In genomic region chr10:78480954-78481927, GRCm38 (mm10) we compare ENCODE assay signal across 9 mouse cellular contexts. TPM values are rescaled to one million over a fixed set of nuclear protein-coding genes. Genes with fewer than 3 reads are reported as not detected.
DNase-seq lines count a peak whose midpoint lies in the region; ATAC-seq and TF ChIP-seq lines count a peak whose summit lies in the region.
"Had no signal": no experiment of that assay in that cellular context is flagged by ENCODE, and none has a peak within 500 bp of the region (broad histone marks: within the 10 kb centered on the region; RNA-seq: fewer than 3 reads in every experiment).

No protein-coding gene starts in this region.

- H3K4me1 ChIP-seq in forebrain, embryonic 15.5 days: peaks cover 10% of the 10 kb centered on the region
- H3K4me1 ChIP-seq in liver, embryonic 14.5 days (replicated peaks; ENCODE audit: control insufficient read depth in 2 of 2, insufficient read depth in 2 of 2, low read length in 1 of 2): peaks cover 0 to 13% of the 10 kb centered on the region in 2 experiments; a peak in 2 of 4 replicates
- H3K4me1 ChIP-seq in stomach, postnatal 0 days (replicated peaks; ENCODE audit: control insufficient read depth, insufficient read depth): no peaks in the 10 kb centered on the region

- peak overlapping the region; percentile 54 for H3K4me3 ChIP-seq in forebrain, embryonic 15.5 days
- peak overlapping the region; percentile 59 to 65 for H3K4me3 ChIP-seq in liver, embryonic 14.5 days (ENCODE audit: insufficient read depth in 1 of 2, low read depth in 2 of 2, low read length in 2 of 2)
- peak overlapping the region; percentile 42 for H3K4me3 ChIP-seq in stomach, postnatal 0 days (ENCODE audit: low read depth, low read length)

- no peaks in the 10 kb centered on the region for H3K36me3 ChIP-seq in forebrain, embryonic 15.5 days
- H3K36me3 ChIP-seq in liver, embryonic 14.5 days (replicated peaks; ENCODE audit: control insufficient read depth, insufficient read depth, low read depth): no peaks in the 10 kb centered on the region
- H3K36me3 ChIP-seq in stomach, postnatal 0 days (ENCODE audit: control insufficient read depth, insufficient read depth, low read length): no peaks in the 10 kb centered on the region

- TF ChIP-seq CTCF in liver, embryonic 14.5 days (IDR thresholded peaks at IDR 0.05; ENCODE audit: low read depth): no peak
- no peak for TF ChIP-seq CTCF in stomach, postnatal 0 days (IDR thresholded peaks at IDR 0.05; ENCODE audit: low read depth)

- ATAC-seq in frontal cortex, adult (ENCODE audit: low TSS enrichment): peak; percentile 13; the same call in 1 of the 2 replicates
- 0 out of 2 replicates have a peak, but pooled peaks have one; percentile 11 for ATAC-seq in forebrain, embryonic 15.5 days (replicated peaks)
- ATAC-seq in liver, embryonic 14.5 days (ENCODE audit: insufficient read depth): no peak
- ATAC-seq in stomach, postnatal 0 days (ENCODE audit: low FRiP score, low TSS enrichment): no peak; the same call in 1 of the 2 replicates

- no peak for DNase-seq in frontal cortex, postnatal 36 days (ENCODE audit: low spot score in 2 of 2)
- peak; percentile 73 for DNase-seq in A20 (ENCODE audit: low read depth, low spot score)
- no peak for DNase-seq in liver, embryonic 14.5 days (ENCODE audit: low read depth in 3 of 3, low spot score in 3 of 3)
- DNase-seq in stomach, postnatal 0 days (ENCODE audit: low spot score): no peak
- no peak for DNase-seq in urinary bladder, postnatal 10 days (ENCODE audit: low spot score)
- DNase-seq in cerebellum, adult 11-12 months: no peak

- H3K9me3 ChIP-seq in forebrain, embryonic 15.5 days: no peaks in the 10 kb centered on the region
- no peaks in the 10 kb centered on the region for H3K9me3 ChIP-seq in liver, embryonic 14.5 days (ENCODE audit: control insufficient read depth, low read length)
- H3K9me3 ChIP-seq in stomach, postnatal 0 days (ENCODE audit: control insufficient read depth, low read length): no peaks in the 10 kb centered on the region

- no peak overlapping the region for H3K27ac ChIP-seq in forebrain, embryonic 15.5 days (replicated peaks)
- H3K27ac ChIP-seq in liver, embryonic 14.5 days: no peak overlapping the region
- H3K27ac ChIP-seq in stomach, postnatal 0 days (replicated peaks): no peak overlapping the region

- H3K4me2 ChIP-seq in forebrain, embryonic 15.5 days (replicated peaks): peak overlapping the region; percentile 86
- H3K4me2 ChIP-seq in liver, embryonic 14.5 days (ENCODE audit: low read depth): peak overlapping the region; percentile 86
- H3K4me2 ChIP-seq in stomach, postnatal 0 days (replicated peaks; ENCODE audit: low read depth): peak overlapping the region; percentile 75

- WGBS in forebrain, embryonic 15.5 days: 39% methylated on average over 21 of the region's 21 CpGs
- 24% methylated on average over 21 of the region's 21 CpGs for WGBS in liver, embryonic 14.5 days (ENCODE audit: insufficient replicate concordance)
- 39% methylated on average over 21 of the region's 21 CpGs for WGBS in stomach, postnatal 0 days

- H3K9ac ChIP-seq in forebrain, embryonic 15.5 days (replicated peaks): peak overlapping the region; percentile 47
- peak overlapping the region; percentile 62 for H3K9ac ChIP-seq in liver, embryonic 14.5 days (replicated peaks)
- H3K9ac ChIP-seq in stomach, postnatal 0 days (ENCODE audit: low read length): peak overlapping the region; percentile 56

- H3K27me3 ChIP-seq in forebrain, embryonic 15.5 days: peaks cover 4% of the 10 kb centered on the region; the same call in 1 of the 2 replicates
- no peaks in the 10 kb centered on the region for H3K27me3 ChIP-seq in liver, embryonic 14.5 days (ENCODE audit: control insufficient read depth, insufficient read depth, low read length)
- no peaks in the 10 kb centered on the region for H3K27me3 ChIP-seq in stomach, postnatal 0 days (ENCODE audit: control insufficient read depth, insufficient read depth, low read length)

- TF ChIP-seq EP300 in liver, embryonic 14.5 days (IDR thresholded peaks at IDR 0.05; ENCODE audit: low read depth): no peak
- TF ChIP-seq EP300 in stomach, postnatal 0 days (optimal IDR thresholded peaks at IDR 0.05): no peak

RNA-seq across cellular contexts. Expression of gene Pdxk, which starts 16.5 kb away (rescaled TPM):
- polyA plus RNA-seq in forebrain, embryonic 15.5 days (2015; fragmentation: Nextera tagmentation; extraction: Ambion mirVana): 13.6 and 13.9 TPM in 2 replicates
- 2.9 TPM in 2 replicates for polyA plus RNA-seq in liver, embryonic 14.5 days (2012; rRNA removed)
- 3.2 and 3.3 TPM in 2 replicates for polyA plus RNA-seq in liver, embryonic 14.5 days (2014; fragmentation: Nextera tagmentation; extraction: Ambion mirVana)
- polyA plus RNA-seq in stomach, postnatal 0 days (2015; fragmentation: Nextera tagmentation; extraction: Ambion mirVana): 5.3 and 5.6 TPM in 2 replicates

RNA-seq across cellular contexts. Expression of gene Olfr1358, which starts 36.0 kb away (rescaled TPM):
- not detected in 2 replicates for polyA plus RNA-seq in forebrain, embryonic 15.5 days (2015; fragmentation: Nextera tagmentation; extraction: Ambion mirVana)
- polyA plus RNA-seq in liver, embryonic 14.5 days (2012; rRNA removed): not detected in 2 replicates
- not detected in 2 replicates for polyA plus RNA-seq in liver, embryonic 14.5 days (2014; fragmentation: Nextera tagmentation; extraction: Ambion mirVana)
- not detected in 2 replicates for polyA plus RNA-seq in stomach, postnatal 0 days (2015; fragmentation: Nextera tagmentation; extraction: Ambion mirVana)
- polyA plus RNA-seq: C2C12 had no signal

RNA-seq across cellular contexts. Expression of gene Cstb, which starts 55.8 kb away (rescaled TPM):
- 100 and 115 TPM in 2 replicates for polyA plus RNA-seq in forebrain, embryonic 15.5 days (2015; fragmentation: Nextera tagmentation; extraction: Ambion mirVana)
- 58.1 and 74.9 TPM in 2 replicates for polyA plus RNA-seq in liver, embryonic 14.5 days (2012; rRNA removed)
- 111 and 122 TPM in 2 replicates for polyA plus RNA-seq in liver, embryonic 14.5 days (2014; fragmentation: Nextera tagmentation; extraction: Ambion mirVana)
- polyA plus RNA-seq in stomach, postnatal 0 days (2015; fragmentation: Nextera tagmentation; extraction: Ambion mirVana): 636 and 675 TPM in 2 replicates

Comparison
In these comparisons a context has a peak if more than half of its experiments do, and no peak if none do; other contexts are left out.
1. ATAC-seq: peak in frontal cortex, adult (single experiment) and forebrain, embryonic 15.5 days (single experiment); none in liver, embryonic 14.5 days (single experiment) and stomach, postnatal 0 days (single experiment).
2. Peak in every context shown above with its lines, with median percentiles within 50 percentile points of each other: H3K4me2 ChIP-seq, H3K4me3 ChIP-seq and H3K9ac ChIP-seq.